Mouse (Mus musculus) liver, adult 2 months (tissue): ENCODE results near the gene Adamts1.

Experiments
- CTCF ChIP-seq: fragments of 200-500 bp; IDR thresholded peaks from 2 replicates; pipeline ENCODE4 v1.5.1; 2011; ENCODE audit warnings: low read depth, low read length, control low read depth
- POLR2A ChIP-seq: fragments of 200-500 bp; IDR thresholded peaks from 2 replicates; pipeline ENCODE4 v1.6.1; 2011; ENCODE audit warnings: low read length, control low read depth; ENCODE audit not compliant: insufficient read depth; ENCODE audit errors: extremely low read depth

DNA sequence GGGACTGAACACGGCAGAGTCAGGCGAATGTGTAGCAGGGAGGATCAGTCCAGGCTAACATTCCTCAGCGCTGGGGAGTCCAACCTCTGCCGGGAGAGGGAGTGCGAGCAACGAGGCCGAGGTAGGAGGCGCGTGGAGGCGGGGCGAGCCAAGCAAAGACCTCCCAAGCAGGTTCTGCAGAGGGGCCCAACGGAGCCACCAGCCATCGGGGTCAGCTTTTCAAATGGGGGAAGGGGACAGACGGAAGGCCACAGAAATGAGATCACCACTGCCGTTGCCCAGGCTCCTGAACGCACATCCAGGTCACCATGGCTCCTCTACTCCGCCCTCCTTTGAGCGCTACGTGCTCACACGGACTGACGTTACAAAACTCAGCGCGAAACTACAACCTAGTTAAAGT, 1.7 kb downstream of the Adamts1 start:
- TF ChIP-seq POLR2A (0 out of 2 replicates have a peak, but pooled peaks have one; percentile 33), CTCF (peak; percentile 71)
